Mouse (Mus musculus) midbrain, embryonic 13.5 days (tissue): ENCODE results near the gene Lgals2. TPM values are rescaled to one million over a fixed set of nuclear protein-coding genes. Genes with fewer than 3 reads are reported as not detected.
A peak's percentile ranks its signal among the peaks of the same experiment; 100 is the strongest.

Experiments
- ATAC-seq: fragments of 200-750 bp; cut with Nextera tagmentation; 2 replicates; pipeline ENCODE4 v1.8.0; 2017; ENCODE audit warnings: mild to moderate bottlenecking, moderate TSS enrichment, moderate library complexity
- H3K27ac ChIP-seq: fragments of 300-500 bp; sonication (generic); 2 replicates; pipeline ENCODE4 v1.5.1; 2015; ENCODE audit warnings: inconsistent platforms, mild to moderate bottlenecking, moderate library complexity
- H3K27me3 ChIP-seq: fragments of 300-500 bp; sonication (generic); 2 replicates; pipeline ENCODE4 v1.6.1; 2015; ENCODE audit warnings: mild to moderate bottlenecking, inconsistent platforms
- H3K36me3 ChIP-seq: fragments of 300-500 bp; sonication (generic); 2 replicates; pipeline ENCODE4 v1.6.1; 2015; ENCODE audit warnings: mild to moderate bottlenecking, inconsistent platforms
- H3K4me1 ChIP-seq: fragments of 300-500 bp; sonication (generic); replicated peaks from 2 replicates; pipeline ENCODE4 v1.6.1; 2015; ENCODE audit warnings: inconsistent platforms
- H3K4me2 ChIP-seq: fragments of 300-500 bp; sonication (generic); replicated peaks from 2 replicates; pipeline ENCODE4 v1.6.1; 2015; ENCODE audit warnings: moderate library complexity, mild to moderate bottlenecking, inconsistent platforms
- H3K4me3 ChIP-seq: fragments of 300-500 bp; sonication (generic); replicated peaks from 2 replicates; pipeline ENCODE4 v1.5.1; 2015; ENCODE audit warnings: mild to moderate bottlenecking, inconsistent platforms
- H3K9ac ChIP-seq: fragments of 300-500 bp; sonication (generic); replicated peaks from 2 replicates; pipeline ENCODE4 v1.6.1; 2015; ENCODE audit warnings: mild to moderate bottlenecking, inconsistent platforms
- H3K9me3 ChIP-seq: fragments of 300-500 bp; sonication (generic); 2 replicates; pipeline ENCODE4 v1.6.1; 2016; ENCODE audit warnings: mild to moderate bottlenecking, inconsistent platforms
- WGBS: fragments of 180-500 bp; shearing (Covaris S2); methylation state at CpG from one replicate; pipeline ENCODE4 v1.1.7; 2015; 5-methylcytosine and 5-hydroxymethylcytosine counted together
- polyA plus RNA-seq: library from polyadenylated mRNA; unstranded; fragments of >200 nt; fragmentation: Nextera tagmentation; extraction: Ambion mirVana; gene quantifications from 2 replicates; pipeline ENCODE4 v1.2.1, GENCODE M21; 2015

Lgals2 gene
- polyA plus RNA-seq, 1 experiment from 2014 or later, result not detected

GRCm38 (mm10) chr15:78829636-78830035 lies 25.7 kb downstream of the Lgals2 start:
- H3K27me3 ChIP-seq, result peaks cover 15% of the 10 kb centered on the region
- no peak for ATAC-seq
- no peak overlapping the region for H3K27ac ChIP-seq
- H3K4me3 ChIP-seq, result no peak overlapping the region
- H3K4me1 ChIP-seq, result peaks cover 32% of the 10 kb centered on the region
- no peaks in the 10 kb centered on the region for H3K9me3 ChIP-seq
- no peaks in the 10 kb centered on the region for H3K36me3 ChIP-seq
- H3K9ac ChIP-seq, result no peak overlapping the region
- WGBS, result 82% methylated on average over 1 of the region's 1 CpGs
- no peak overlapping the region for H3K4me2 ChIP-seq

- Histone ChIP-seq H3K9ac (0 out of 2 replicates have a peak overlapping the region, but pooled peaks have one; percentile 14), H3K27me3 (peaks cover 15% of the 10 kb centered on the region), H3K36me3 (no peaks in the 10 kb centered on the region), H3K4me3 (no peak overlapping the region), H3K4me2 (no peak overlapping the region), H3K9me3 (no peaks in the 10 kb centered on the region), H3K4me1 (peaks cover 27% of the 10 kb centered on the region), H3K27ac (no peak overlapping the region)
- no peak for ATAC-seq
- WGBS, result 28% methylated on average over 5 of the region's 5 CpGs
Measured at GRCm38 (mm10) chr15:78828315-78828714, 27.0 kb downstream of the Lgals2 start.

GRCm38 (mm10) chr15:78826213-78827204 lies 28.8 kb downstream of the Lgals2 start:
- H3K9me3 ChIP-seq, result no peaks in the 10 kb centered on the region
- no peak overlapping the region for H3K4me2 ChIP-seq
- peak; percentile 76 for ATAC-seq
- H3K9ac ChIP-seq, result no peak overlapping the region
- no peak overlapping the region for H3K27ac ChIP-seq
- H3K4me1 ChIP-seq, result peaks cover 15% of the 10 kb centered on the region
- peaks cover 15% of the 10 kb centered on the region for H3K27me3 ChIP-seq
- H3K36me3 ChIP-seq, result no peaks in the 10 kb centered on the region
- WGBS, result 25% methylated on average over 28 of the region's 28 CpGs
- no peak overlapping the region for H3K4me3 ChIP-seq

GRCm38 (mm10) chr15:78816074-78816391 lies 39.3 kb downstream of the Lgals2 start:
- H3K9me3 ChIP-seq, result no peaks in the 10 kb centered on the region
- no peak overlapping the region for H3K27ac ChIP-seq
- H3K4me2 ChIP-seq, result no peak overlapping the region
- ATAC-seq, result no peak
- no peak overlapping the region for H3K4me3 ChIP-seq
- WGBS, result 81% methylated on average over 6 of the region's 6 CpGs
- no peaks in the 10 kb centered on the region for H3K36me3 ChIP-seq
- peaks cover 6% of the 10 kb centered on the region; the same call in 1 of the 2 replicates for H3K27me3 ChIP-seq
- no peaks in the 10 kb centered on the region for H3K4me1 ChIP-seq
- no peak overlapping the region for H3K9ac ChIP-seq

- 67% methylated on average over 11 of the region's 11 CpGs for WGBS
- H3K4me3 ChIP-seq, result no peak overlapping the region
- no peaks in the 10 kb centered on the region for H3K9me3 ChIP-seq
- no peak overlapping the region for H3K4me2 ChIP-seq
- no peaks in the 10 kb centered on the region for H3K4me1 ChIP-seq
- H3K27ac ChIP-seq, result no peak overlapping the region
- ATAC-seq, result no peak
- H3K9ac ChIP-seq, result no peak overlapping the region
- peaks cover 4% of the 10 kb centered on the region; the same call in 1 of the 2 replicates for H3K27me3 ChIP-seq
- no peaks in the 10 kb centered on the region for H3K36me3 ChIP-seq
Measured at GRCm38 (mm10) chr15:78815314-78816073, 39.8 kb downstream of the Lgals2 start.

- Histone ChIP-seq H3K4me2 (no peak overlapping the region), H3K9ac (no peak overlapping the region), H3K4me1 (no peaks in the 10 kb centered on the region), H3K4me3 (no peak overlapping the region), H3K9me3 (no peaks in the 10 kb centered on the region), H3K27me3 (no peaks in the 10 kb centered on the region), H3K27ac (no peak overlapping the region), H3K36me3 (no peaks in the 10 kb centered on the region)
- WGBS, result 89% methylated on average over 4 of the region's 4 CpGs
- ATAC-seq, result no peak
Measured at GRCm38 (mm10) chr15:78813603-78814002, 41.7 kb downstream of the Lgals2 start.

GRCm38 (mm10) chr15:78810146-78810545 lies 45.2 kb downstream of the Lgals2 start:
- Histone ChIP-seq H3K4me2 (no peak overlapping the region), H3K27ac (no peak overlapping the region), H3K4me3 (no peak overlapping the region), H3K4me1 (no peaks in the 10 kb centered on the region), H3K27me3 (peaks cover 22% of the 10 kb centered on the region; the same call in 1 of the 2 replicates), H3K9me3 (no peaks in the 10 kb centered on the region), H3K36me3 (no peaks in the 10 kb centered on the region), H3K9ac (no peak overlapping the region)
- no peak for ATAC-seq
- 82% methylated on average over 9 of the region's 9 CpGs for WGBS

- Histone ChIP-seq H3K4me2 (no peak overlapping the region), H3K36me3 (no peaks in the 10 kb centered on the region), H3K4me1 (no peaks in the 10 kb centered on the region), H3K27me3 (peaks cover 26% of the 10 kb centered on the region), H3K4me3 (no peak overlapping the region), H3K9ac (no peak overlapping the region), H3K27ac (no peak overlapping the region), H3K9me3 (no peaks in the 10 kb centered on the region)
- no peak for ATAC-seq
- WGBS, result 77% methylated on average over 9 of the region's 9 CpGs
Measured at GRCm38 (mm10) chr15:78809739-78810138, 45.6 kb downstream of the Lgals2 start.

- peaks cover 33% of the 10 kb centered on the region for H3K27me3 ChIP-seq
- H3K9me3 ChIP-seq, result no peaks in the 10 kb centered on the region
- H3K36me3 ChIP-seq, result no peaks in the 10 kb centered on the region
- no peak overlapping the region for H3K4me3 ChIP-seq
- no peak overlapping the region for H3K9ac ChIP-seq
- 69% methylated on average over 2 of the region's 2 CpGs for WGBS
- H3K27ac ChIP-seq, result no peak overlapping the region
- peaks cover 5% of the 10 kb centered on the region for H3K4me1 ChIP-seq
- no peak for ATAC-seq
- no peak overlapping the region for H3K4me2 ChIP-seq
Measured at GRCm38 (mm10) chr15:78808980-78809379, 46.3 kb downstream of the Lgals2 start.

GRCm38 (mm10) chr15:78807141-78807540 lies 48.2 kb downstream of the Lgals2 start:
- peaks cover 52% of the 10 kb centered on the region for H3K27me3 ChIP-seq
- H3K4me2 ChIP-seq, result no peak overlapping the region
- peaks cover 23% of the 10 kb centered on the region for H3K4me1 ChIP-seq
- H3K4me3 ChIP-seq, result no peak overlapping the region
- H3K27ac ChIP-seq, result no peak overlapping the region
- ATAC-seq, result no peak
- H3K9me3 ChIP-seq, result no peaks in the 10 kb centered on the region
- no peak overlapping the region for H3K9ac ChIP-seq
- no peaks in the 10 kb centered on the region for H3K36me3 ChIP-seq
- WGBS, result 82% methylated on average over 3 of the region's 3 CpGs

GRCm38 (mm10) chr15:78806614-78807013 lies 48.7 kb downstream of the Lgals2 start:
- no peak overlapping the region for H3K4me2 ChIP-seq
- no peak for ATAC-seq
- no peaks in the 10 kb centered on the region for H3K36me3 ChIP-seq
- no peaks in the 10 kb centered on the region for H3K9me3 ChIP-seq
- H3K27ac ChIP-seq, result no peak overlapping the region
- H3K9ac ChIP-seq, result no peak overlapping the region
- H3K4me3 ChIP-seq, result no peak overlapping the region
- H3K27me3 ChIP-seq, result peaks cover 57% of the 10 kb centered on the region
- 47% methylated on average over 2 of the region's 2 CpGs for WGBS
- H3K4me1 ChIP-seq, result peaks cover 28% of the 10 kb centered on the region

- ATAC-seq, result no peak
- peaks cover 70% of the 10 kb centered on the region for H3K27me3 ChIP-seq
- H3K9me3 ChIP-seq, result no peaks in the 10 kb centered on the region
- 73% methylated on average over 2 of the region's 2 CpGs for WGBS
- no peak overlapping the region for H3K4me2 ChIP-seq
- H3K27ac ChIP-seq, result no peak overlapping the region
- H3K36me3 ChIP-seq, result no peaks in the 10 kb centered on the region
- no peak overlapping the region for H3K9ac ChIP-seq
- peaks cover 29% of the 10 kb centered on the region for H3K4me1 ChIP-seq
- H3K4me3 ChIP-seq, result no peak overlapping the region
Measured at GRCm38 (mm10) chr15:78805351-78805750, 50.0 kb downstream of the Lgals2 start.
